Mouse (Mus musculus) neural tube, embryonic 14.5 days (tissue): ENCODE results near the gene Cdc34. TPM values are rescaled to one million over a fixed set of nuclear protein-coding genes. Genes with fewer than 3 reads are reported as not detected.

Source experiments
- ATAC-seq: fragments of 200-750 bp; cut with Nextera tagmentation; 2 replicates; pipeline ENCODE4 v1.8.0; 2017; ENCODE audit warnings: low read depth, mild to moderate bottlenecking, moderate TSS enrichment, moderate library complexity
- H3K27ac ChIP-seq: fragments of 300-500 bp; sonication (generic); 2 replicates; pipeline ENCODE4 v1.5.1; 2014; ENCODE audit warnings: low read depth, mild to moderate bottlenecking, control low read depth, low read length, moderate library complexity, mixed read lengths
- H3K27me3 ChIP-seq: fragments of 300-500 bp; sonication (generic); 2 replicates; pipeline ENCODE4 v1.6.1; 2014; ENCODE audit warnings: low read length; ENCODE audit not compliant: control insufficient read depth, insufficient read depth
- H3K36me3 ChIP-seq: fragments of 300-500 bp; sonication (generic); 2 replicates; pipeline ENCODE4 v1.6.1; 2014; ENCODE audit warnings: low read length, mixed read lengths; ENCODE audit not compliant: control insufficient read depth, insufficient read depth
- H3K4me1 ChIP-seq: fragments of 300-500 bp; sonication (generic); 2 replicates; pipeline ENCODE4 v1.6.1; 2014; ENCODE audit warnings: low read length; ENCODE audit not compliant: control insufficient read depth, insufficient read depth
- H3K4me2 ChIP-seq: fragments of 300-500 bp; sonication (generic); 2 replicates; pipeline ENCODE4 v1.6.1; 2014; ENCODE audit warnings: mild to moderate bottlenecking, low read depth, low read length, control low read depth
- H3K4me3 ChIP-seq: fragments of 300-500 bp; sonication (generic); 2 replicates; pipeline ENCODE4 v1.5.1; 2014; ENCODE audit warnings: low read depth, low read length, control low read depth, mixed read lengths
- H3K9ac ChIP-seq: fragments of 300-500 bp; sonication (generic); replicated peaks from 2 replicates; pipeline ENCODE4 v1.6.1; 2014; ENCODE audit warnings: low read depth, mild to moderate bottlenecking, control low read depth, low read length, mixed read lengths
- H3K9me3 ChIP-seq: fragments of 300-500 bp; sonication (generic); 2 replicates; pipeline ENCODE4 v1.6.1; 2016; ENCODE audit warnings: low read length; ENCODE audit not compliant: control insufficient read depth
- WGBS: fragments of 180-500 bp; shearing (Covaris S2); extraction: QIAGEN DNeasy Blood & Tissue Kit; methylation state at CpG from one replicate; pipeline ENCODE4 v1.1.7; 2014; 5-methylcytosine and 5-hydroxymethylcytosine counted together
- polyA plus RNA-seq: library from polyadenylated mRNA; unstranded; fragments of >200 nt; fragmentation: Nextera tagmentation; extraction: Ambion mirVana; gene quantifications from 2 replicates; pipeline ENCODE4 v1.2.1, GENCODE M21; 2014

The Cdc34 gene
- polyA plus RNA-seq, result 69.7 and 74.6 TPM in 2 replicates

DNA sequence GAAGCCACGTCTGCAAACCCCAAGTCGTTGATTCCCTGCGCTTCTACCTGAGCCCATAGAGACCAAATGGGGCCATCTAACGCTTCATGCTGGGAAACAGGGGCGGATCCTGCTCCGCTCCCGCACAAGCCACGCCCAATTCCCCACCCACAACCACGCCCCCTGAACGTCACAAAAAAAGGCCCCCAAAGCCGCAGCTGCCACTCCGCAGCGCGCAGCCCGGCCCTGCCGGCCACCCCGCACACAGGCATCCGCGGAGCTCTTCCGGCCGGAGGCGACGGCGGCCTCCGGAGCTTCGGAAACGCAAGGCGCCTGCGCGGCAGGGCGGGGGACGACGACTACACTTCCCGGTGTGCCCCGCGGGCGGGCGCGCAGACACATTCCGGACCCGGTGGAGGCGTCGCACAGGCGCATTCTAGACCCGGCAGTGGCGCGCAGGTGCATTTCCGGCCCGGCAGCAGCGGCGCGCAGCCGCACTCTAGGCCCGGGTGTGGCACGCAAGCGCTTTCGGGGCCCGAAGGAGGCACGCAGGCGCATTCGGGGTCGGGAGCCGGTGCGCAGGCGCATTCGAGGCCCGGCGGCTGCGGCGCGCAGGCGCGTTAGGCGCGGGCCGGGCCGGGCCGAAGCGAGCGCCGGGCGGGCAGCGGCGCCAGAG is at the start of gene Cdc34:
Cdc34 (plus strand) TSS at position 605 of the 655 bp plus-strand sequence.
- H3K27ac ChIP-seq, result peak within 1 kb of the TSS; percentile 85
- under 1% methylated on average over 62 of the region's 84 CpGs for WGBS
- no peaks in the 10 kb centered on the region for H3K27me3 ChIP-seq
- H3K4me2 ChIP-seq, result peak within 1 kb of the TSS; percentile 89
- H3K9me3 ChIP-seq, result no peaks in the 10 kb centered on the region
- peak within 1 kb of the TSS; percentile 65 for H3K4me3 ChIP-seq
- H3K36me3 ChIP-seq, result peaks cover 17% of the 10 kb centered on the region
- H3K9ac ChIP-seq, result peak within 1 kb of the TSS; percentile 74
- ATAC-seq, result peak; percentile 94
- peaks cover 17% of the 10 kb centered on the region for H3K4me1 ChIP-seq

DNA sequence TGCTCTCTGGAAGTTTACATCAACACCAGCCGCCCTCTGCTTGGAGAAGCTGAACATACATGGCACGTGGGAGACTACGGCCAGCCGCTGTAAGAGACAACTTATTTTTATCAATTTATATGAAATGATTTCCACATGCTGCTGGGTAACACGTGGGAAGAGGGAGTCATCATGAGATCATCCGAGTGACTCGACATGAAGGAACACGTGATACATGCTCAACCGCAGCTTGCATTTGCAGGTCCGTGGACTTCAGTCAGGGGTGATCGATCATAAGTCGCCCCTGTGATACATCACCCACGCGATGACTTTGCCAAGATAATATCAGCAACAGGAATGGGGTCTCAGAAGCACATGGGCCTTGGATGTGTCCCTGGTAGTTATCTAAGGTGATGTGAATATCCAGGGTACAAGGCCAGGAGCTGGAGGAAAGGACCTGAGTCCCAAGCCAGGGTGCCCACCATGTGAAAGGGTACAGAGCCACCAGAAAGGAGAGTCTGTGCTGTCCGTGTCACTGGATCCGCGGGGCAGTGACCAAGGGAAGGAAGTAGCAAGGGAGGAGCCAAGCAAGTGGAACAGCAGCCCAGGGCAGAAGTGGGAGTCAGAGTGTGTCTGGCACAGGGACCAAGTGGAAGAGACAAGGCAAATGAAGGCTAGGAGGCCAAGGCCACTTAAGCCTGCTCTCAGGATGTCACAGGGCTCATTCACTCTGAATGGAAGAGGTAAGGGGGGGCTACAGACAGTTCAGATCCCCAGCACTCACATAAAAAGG is 48.8 kb upstream of the Cdc34 start:
- Histone ChIP-seq H3K27me3 (no peaks in the 10 kb centered on the region), H3K9ac (no peak overlapping the region), H3K36me3 (no peaks in the 10 kb centered on the region), H3K4me2 (no peak overlapping the region), H3K27ac (no peak overlapping the region), H3K4me1 (peaks cover 5% of the 10 kb centered on the region; the same call in 1 of the 2 replicates), H3K4me3 (no peak overlapping the region), H3K9me3 (no peaks in the 10 kb centered on the region)
- 85% methylated on average over 17 of the region's 17 CpGs for WGBS
- ATAC-seq, result no peak

DNA sequence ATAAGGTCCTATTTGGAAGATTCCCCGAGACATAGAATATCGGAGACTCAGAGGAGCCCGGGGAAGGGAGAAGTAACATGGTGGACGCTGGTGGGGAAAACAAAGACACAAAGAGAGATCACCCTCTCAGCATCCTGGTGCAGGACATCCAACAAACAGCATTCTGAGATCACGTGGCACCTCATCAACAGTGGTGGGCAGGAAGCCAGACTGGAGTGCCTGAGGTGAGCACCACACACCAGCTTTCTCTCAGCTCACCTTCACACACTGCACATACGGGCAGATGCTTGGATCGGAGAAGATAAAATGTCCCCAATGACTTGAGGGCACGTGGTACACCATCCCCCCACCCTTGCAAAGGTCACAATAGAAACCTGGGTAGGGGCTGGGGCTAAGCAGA is 45.7 kb upstream of the Cdc34 start:
- H3K4me2 ChIP-seq, result peak overlapping the region; percentile 78
- no peaks in the 10 kb centered on the region for H3K9me3 ChIP-seq
- H3K36me3 ChIP-seq, result no peaks in the 10 kb centered on the region
- no peak; the same call in 1 of the 2 replicates for ATAC-seq
- H3K27me3 ChIP-seq, result peaks cover 8% of the 10 kb centered on the region; the same call in 1 of the 2 replicates
- H3K9ac ChIP-seq, result peak overlapping the region; percentile 89
- H3K27ac ChIP-seq, result peak overlapping the region; percentile 94
- H3K4me1 ChIP-seq, result peaks cover 13% of the 10 kb centered on the region; the same call in 1 of the 2 replicates
- WGBS, result 70% methylated on average over 8 of the region's 8 CpGs
- peak overlapping the region; percentile 79 for H3K4me3 ChIP-seq

DNA sequence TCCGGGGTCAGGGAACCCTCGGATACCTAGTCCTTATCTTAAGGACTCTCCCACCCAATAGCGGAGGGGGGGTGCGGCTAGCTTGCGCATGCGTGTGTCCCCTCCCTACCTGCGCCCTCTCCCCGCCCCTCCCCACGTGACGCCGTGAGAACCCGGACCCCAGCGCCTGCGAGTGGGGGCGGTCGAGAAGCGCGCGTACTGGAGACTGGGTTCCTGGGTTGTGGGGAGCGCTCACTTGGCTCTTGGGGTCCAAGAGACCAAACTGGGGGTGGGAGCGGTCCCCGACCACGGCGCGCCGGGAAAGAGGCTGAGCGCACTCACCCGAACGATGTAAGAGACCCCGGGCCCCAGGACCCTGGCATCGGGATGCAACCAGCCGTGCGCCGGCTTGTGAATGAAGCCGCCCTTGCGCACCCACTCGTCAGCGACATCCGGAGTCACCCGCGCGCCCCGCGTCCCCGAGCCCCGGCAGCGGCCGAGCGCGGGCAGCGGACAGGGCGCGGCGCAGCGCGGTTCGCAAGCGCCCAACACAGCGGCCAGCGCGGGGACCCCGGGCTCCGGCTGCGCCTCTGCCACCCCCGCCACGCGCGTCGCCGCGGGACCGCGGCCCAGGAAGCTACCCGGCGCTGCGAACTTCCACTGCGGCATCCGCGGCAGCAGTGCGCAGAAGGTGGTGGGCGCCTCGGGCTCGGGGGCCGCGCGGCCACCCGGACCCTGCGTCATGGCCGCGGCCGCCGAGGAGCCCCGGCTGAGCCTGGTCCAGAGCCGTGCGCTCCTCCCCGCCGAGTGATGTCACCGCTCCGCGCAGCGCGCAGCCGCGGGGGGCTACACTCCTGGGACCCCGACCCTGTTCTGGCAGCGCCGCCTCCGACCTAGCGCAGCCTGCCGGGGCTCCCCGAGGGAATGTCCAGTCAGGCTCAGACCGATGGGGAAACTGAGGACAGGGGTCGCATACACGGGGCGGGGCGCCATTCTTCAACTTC is 44.6 kb upstream of the Cdc34 start, which contains the start of gene Shc2:
Shc2 (minus strand) TSS at position 791 of the 983 bp plus-strand sequence.
- Histone ChIP-seq H3K4me2 (peak within 1 kb of the TSS; percentile 78), H3K36me3 (no peaks in the 10 kb centered on the region), H3K4me1 (peaks cover 13% of the 10 kb centered on the region; the same call in 1 of the 2 replicates), H3K9me3 (no peaks in the 10 kb centered on the region), H3K4me3 (peak within 1 kb of the TSS; percentile 79), H3K27me3 (peaks cover 8% of the 10 kb centered on the region; the same call in 1 of the 2 replicates), H3K27ac (peak within 1 kb of the TSS; percentile 94), H3K9ac (peak within 1 kb of the TSS; percentile 89)
- WGBS, result under 1% methylated on average over 103 of the region's 116 CpGs
- peak; percentile 91 for ATAC-seq

DNA sequence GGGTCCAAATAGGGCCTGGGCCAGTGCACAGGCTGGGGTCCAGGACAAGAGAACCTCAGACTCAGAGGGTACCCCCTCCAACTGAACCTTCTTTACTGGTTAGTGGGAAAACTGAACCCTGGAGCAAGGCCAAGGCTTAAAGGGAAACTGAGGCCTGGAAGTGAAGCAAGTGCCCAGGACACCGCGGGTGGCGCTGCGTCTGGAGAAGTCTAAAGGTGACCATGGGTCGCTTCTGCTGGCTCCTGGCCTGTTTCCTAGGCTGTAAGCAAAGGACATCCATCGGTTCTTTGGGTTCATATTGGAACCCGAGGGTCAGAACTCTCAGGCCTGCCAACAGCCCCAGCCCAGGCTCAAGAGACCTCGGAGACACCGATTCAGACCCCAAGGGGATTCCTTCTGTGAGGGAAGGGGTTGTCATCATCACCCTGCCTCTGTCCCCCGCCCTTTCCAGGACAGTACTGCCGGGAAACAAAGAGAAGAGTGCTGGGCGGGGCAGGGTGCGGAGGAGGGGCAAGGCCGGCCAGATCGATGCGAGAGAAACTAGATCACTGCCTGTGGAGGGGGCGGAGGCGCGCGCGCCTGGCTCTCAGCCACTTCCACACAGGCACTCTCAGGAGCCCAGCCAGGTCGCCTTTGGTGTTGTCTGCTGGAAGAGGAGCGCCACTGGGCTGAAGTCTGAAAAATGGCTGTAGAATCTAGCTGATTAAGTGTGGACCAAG is 43.4 kb upstream of the Cdc34 start:
- 5% methylated on average over 23 of the region's 23 CpGs for WGBS
- no peaks in the 10 kb centered on the region for H3K9me3 ChIP-seq
- peak overlapping the region; percentile 94 for H3K27ac ChIP-seq
- no peaks in the 10 kb centered on the region for H3K36me3 ChIP-seq
- H3K4me1 ChIP-seq, result peaks cover 13% of the 10 kb centered on the region; the same call in 1 of the 2 replicates
- peak overlapping the region; percentile 78 for H3K4me2 ChIP-seq
- peak overlapping the region; percentile 79 for H3K4me3 ChIP-seq
- ATAC-seq, result peak; percentile 23; the same call in 1 of the 2 replicates
- H3K9ac ChIP-seq, result peak overlapping the region; percentile 89
- peaks cover 8% of the 10 kb centered on the region; the same call in 1 of the 2 replicates for H3K27me3 ChIP-seq

DNA sequence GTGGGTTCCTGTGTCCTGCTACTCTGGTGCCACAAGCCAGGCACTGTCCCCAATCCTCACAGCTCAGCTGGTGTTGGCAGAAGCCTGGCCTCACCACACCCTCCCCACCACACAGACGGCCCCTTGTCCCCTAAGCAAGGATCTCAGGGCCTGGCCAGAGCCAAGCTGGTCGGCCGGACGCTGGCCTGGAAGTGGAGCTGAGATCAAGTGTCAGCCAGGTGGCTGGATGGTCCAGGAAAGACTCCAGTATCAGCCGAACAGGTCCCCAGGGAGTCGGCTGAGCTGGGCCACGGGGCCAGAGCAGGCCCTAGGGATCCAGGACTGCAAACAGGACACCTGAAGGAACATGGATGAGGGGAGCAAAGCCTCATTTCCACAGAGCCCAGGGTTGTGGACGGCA is 36.3 kb upstream of the Cdc34 start, which contains the start of gene Odf3l2:
Odf3l2 (minus strand) TSS at position 28 of the 400 bp plus-strand sequence.
- H3K27me3 ChIP-seq, result no peaks in the 10 kb centered on the region
- WGBS, result 81% methylated on average over 8 of the region's 8 CpGs
- H3K4me1 ChIP-seq, result no peaks in the 10 kb centered on the region
- H3K9me3 ChIP-seq, result no peaks in the 10 kb centered on the region
- H3K36me3 ChIP-seq, result no peaks in the 10 kb centered on the region
- no peak for ATAC-seq
- H3K4me2 ChIP-seq, result no peak within 1 kb of the TSS
- no peak within 1 kb of the TSS for H3K9ac ChIP-seq
- no peak within 1 kb of the TSS for H3K4me3 ChIP-seq
- H3K27ac ChIP-seq, result no peak within 1 kb of the TSS

GRCm38 (mm10) chr10:79649070-79649751 is 32.8 kb upstream of the Cdc34 start:
- WGBS, result 34% methylated on average over 7 of the region's 7 CpGs
- Histone ChIP-seq H3K27me3 (no peaks in the 10 kb centered on the region), H3K27ac (no peak overlapping the region), H3K4me2 (no peak overlapping the region), H3K36me3 (no peaks in the 10 kb centered on the region), H3K9me3 (no peaks in the 10 kb centered on the region), H3K4me3 (no peak overlapping the region), H3K9ac (no peak overlapping the region), H3K4me1 (no peaks in the 10 kb centered on the region)
- peak; percentile 54 for ATAC-seq
